Mouse (Mus musculus) kidney, adult 2 months (tissue): ENCODE measurements around the gene Nynrin. TPM values are rescaled to one million over a fixed set of nuclear protein-coding genes. Genes with fewer than 3 reads are reported as not detected.

Experiments
- DNase-seq: peaks from one replicate; pipeline ENCODE4 v3.0.0; 2021
- H3K27ac ChIP-seq: fragments of 200-500 bp; 2 replicates; pipeline ENCODE4 v1.5.1; 2012; ENCODE audit warnings: low read depth, low read length, control low read depth, inconsistent platforms; ENCODE audit not compliant: insufficient read depth
- H3K27me3 ChIP-seq: fragments of 200-500 bp; replicated peaks from 2 replicates; pipeline ENCODE4 v1.6.1; 2012; ENCODE audit warnings: mild to moderate bottlenecking, moderate library complexity, low read length, inconsistent platforms; ENCODE audit not compliant: control insufficient read depth, insufficient read depth
- H3K36me3 ChIP-seq: fragments of 200-500 bp; 2 replicates; pipeline ENCODE4 v1.6.1; 2012; ENCODE audit warnings: mild to moderate bottlenecking, moderate library complexity, low read length, inconsistent platforms; ENCODE audit not compliant: control insufficient read depth, insufficient read depth
- H3K4me1 ChIP-seq: fragments of 200-500 bp; 2 replicates; pipeline ENCODE4 v1.6.1; 2011; ENCODE audit warnings: low read length; ENCODE audit not compliant: control insufficient read depth, insufficient read depth
- H3K4me3 ChIP-seq: fragments of 200-500 bp; 2 replicates; pipeline ENCODE4 v1.5.1; 2011; ENCODE audit warnings: mild to moderate bottlenecking, low read depth, low read length, control low read depth; ENCODE audit not compliant: insufficient read depth
- CTCF ChIP-seq: fragments of 200-500 bp; conservative IDR thresholded peaks from 2 replicates; pipeline ENCODE4 v1.5.1; 2011; ENCODE audit warnings: low read depth, mild to moderate bottlenecking, control low read depth, low read length, moderate library complexity, mixed read lengths; ENCODE audit not compliant: insufficient read depth, insufficient read length
- POLR2A ChIP-seq: fragments of 200-500 bp; IDR thresholded peaks from one replicate; pipeline ENCODE4 v1.6.1; 2011; ENCODE audit warnings: low read depth, low read length, control low read depth
- WGBS: fragments of 180-500 bp; shearing (Covaris S2); methylation state at CpG from one replicate; pipeline ENCODE4 v1.1.7; 2018; 5-methylcytosine and 5-hydroxymethylcytosine counted together
- polyA plus RNA-seq: library from polyadenylated mRNA; depleted of rRNA; stranded (reverse); fragments of >200 nt; gene quantifications from 2 replicates; pipeline ENCODE4 v1.2.3, GENCODE M21; 2012

Nynrin gene
- polyA plus RNA-seq, 1 experiment: 7.6 TPM

GRCm38 (mm10) chr14:55869538-55869937, 15.7 kb downstream of the Nynrin start:
- DNase-seq: no peak
- WGBS: over 99% methylated on average over 6 of the region's 6 CpGs
- H3K4me3 ChIP-seq: no peak overlapping the region
- H3K27me3 ChIP-seq: no peaks in the 10 kb centered on the region
- H3K4me1 ChIP-seq: peaks cover 3% of the 10 kb centered on the region; the same call in 1 of the 2 replicates
- TF ChIP-seq POLR2A (no peak), CTCF (no peak)
- no peaks in the 10 kb centered on the region for H3K36me3 ChIP-seq
- no peak overlapping the region for H3K27ac ChIP-seq

GRCm38 (mm10) chr14:55872039-55872438, 18.2 kb downstream of the Nynrin start:
- H3K36me3 ChIP-seq: no peaks in the 10 kb centered on the region
- 89% methylated on average over 12 of the region's 12 CpGs for WGBS
- DNase-seq: no peak
- H3K27me3 ChIP-seq: no peaks in the 10 kb centered on the region
- H3K4me1 ChIP-seq: peaks cover 3% of the 10 kb centered on the region; the same call in 1 of the 2 replicates
- no peak for TF ChIP-seq CTCF
- no peak for TF ChIP-seq POLR2A
- no peak overlapping the region for H3K4me3 ChIP-seq
- no peak overlapping the region for H3K27ac ChIP-seq

- TF ChIP-seq POLR2A (no peak), CTCF (no peak)
- peaks cover 3% of the 10 kb centered on the region; the same call in 1 of the 2 replicates for H3K4me1 ChIP-seq
- no peaks in the 10 kb centered on the region for H3K36me3 ChIP-seq
- no peak overlapping the region for H3K4me3 ChIP-seq
- DNase-seq: no peak
- H3K27ac ChIP-seq: no peak overlapping the region
- WGBS: 91% methylated on average over 17 of the region's 17 CpGs
- no peaks in the 10 kb centered on the region for H3K27me3 ChIP-seq
Measured at GRCm38 (mm10) chr14:55872551-55872950, 18.7 kb downstream of the Nynrin start.

- Histone ChIP-seq H3K4me1 (peaks cover 3% of the 10 kb centered on the region; the same call in 1 of the 2 replicates), H3K27ac (no peak overlapping the region), H3K36me3 (no peaks in the 10 kb centered on the region), H3K4me3 (no peak overlapping the region), H3K27me3 (no peaks in the 10 kb centered on the region)
- 81% methylated on average over 8 of the region's 8 CpGs for WGBS
- TF ChIP-seq CTCF: no peak
- TF ChIP-seq POLR2A: no peak
- no peak for DNase-seq
Measured at GRCm38 (mm10) chr14:55873242-55873713, 19.5 kb downstream of the Nynrin start.

- 10% methylated on average over 30 of the region's 30 CpGs for WGBS
- Histone ChIP-seq H3K27me3 (no peaks in the 10 kb centered on the region), H3K27ac (no peak overlapping the region), H3K4me3 (peak overlapping the region; percentile 4; the same call in 1 of the 2 replicates), H3K36me3 (no peaks in the 10 kb centered on the region), H3K4me1 (peaks cover 3% of the 10 kb centered on the region; the same call in 1 of the 2 replicates)
- TF ChIP-seq POLR2A (no peak), CTCF (peak; percentile 95)
- DNase-seq: peak; percentile 77
Measured at GRCm38 (mm10) chr14:55873714-55874683, 20.2 kb downstream of the Nynrin start.

GRCm38 (mm10) chr14:55877469-55878315, 23.9 kb downstream of the Nynrin start:
- H3K36me3 ChIP-seq: no peaks in the 10 kb centered on the region
- 16% methylated on average over 14 of the region's 14 CpGs for whole genome bisulfite sequencing
- TF ChIP-seq CTCF (no peak), POLR2A (no peak)
- H3K4me3 ChIP-seq: no peak overlapping the region
- no peaks in the 10 kb centered on the region for H3K27me3 ChIP-seq
- DNase-seq: no peak
- peaks cover 10% of the 10 kb centered on the region; the same call in 1 of the 2 replicates for H3K4me1 ChIP-seq
- no peak overlapping the region for H3K27ac ChIP-seq
